Mouse (Mus musculus) skeletal muscle tissue, postnatal 0 days (tissue): ENCODE measurements around the gene Amdhd2. TPM values are rescaled to one million over a fixed set of nuclear protein-coding genes. Genes with fewer than 3 reads are reported as not detected.

Experiments used
- polyA plus RNA-seq: library from polyadenylated mRNA; unstranded; fragments of >200 nt; fragmentation: Nextera tagmentation; extraction: Ambion mirVana; gene quantifications from 2 replicates; pipeline ENCODE4 v1.2.1, GENCODE M21; 2015

Gene Amdhd2
- 20.6 and 22.1 TPM in 2 replicates for polyA plus RNA-seq

DNA sequence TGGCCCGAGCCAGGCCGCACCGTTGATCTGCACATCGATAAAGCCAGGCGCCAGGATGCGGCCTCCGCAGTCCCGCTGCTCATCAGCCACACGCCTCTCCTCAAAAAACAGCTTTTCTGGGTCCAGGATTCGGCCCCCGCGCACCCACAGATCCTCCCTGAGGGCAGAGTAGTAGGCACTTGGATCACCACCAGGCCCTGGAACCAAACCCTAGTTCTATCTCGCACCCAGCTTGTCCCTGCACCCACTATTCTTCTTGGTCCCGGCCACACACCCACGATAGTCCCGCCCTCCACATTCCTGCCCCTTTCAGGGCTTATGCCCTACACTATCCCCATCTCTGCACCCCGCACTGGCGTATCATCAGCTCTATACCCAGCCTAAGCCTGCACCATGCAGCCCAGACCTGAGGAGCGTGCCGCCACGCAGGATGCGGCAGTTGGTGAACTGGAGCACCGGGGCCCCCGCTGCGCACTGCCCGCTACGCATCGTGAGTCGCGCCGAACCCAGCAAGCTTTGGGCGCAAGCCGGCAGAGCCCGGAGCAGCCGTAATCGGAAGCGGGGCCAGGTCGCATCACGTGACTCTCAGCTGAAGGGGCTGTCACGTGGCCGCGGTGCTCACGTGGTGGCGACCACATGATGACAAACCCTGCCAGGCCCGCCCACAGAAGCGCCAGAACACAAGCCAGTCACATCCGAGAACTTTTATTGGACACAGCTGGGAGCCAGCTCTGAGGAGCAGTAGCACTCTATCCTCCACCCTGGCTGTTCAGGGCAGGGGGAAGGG is at the start of gene Amdhd2:
TSS of gene Amdhd2 (minus strand) at position 591 of the 787 bp plus-strand sequence.

DNA sequence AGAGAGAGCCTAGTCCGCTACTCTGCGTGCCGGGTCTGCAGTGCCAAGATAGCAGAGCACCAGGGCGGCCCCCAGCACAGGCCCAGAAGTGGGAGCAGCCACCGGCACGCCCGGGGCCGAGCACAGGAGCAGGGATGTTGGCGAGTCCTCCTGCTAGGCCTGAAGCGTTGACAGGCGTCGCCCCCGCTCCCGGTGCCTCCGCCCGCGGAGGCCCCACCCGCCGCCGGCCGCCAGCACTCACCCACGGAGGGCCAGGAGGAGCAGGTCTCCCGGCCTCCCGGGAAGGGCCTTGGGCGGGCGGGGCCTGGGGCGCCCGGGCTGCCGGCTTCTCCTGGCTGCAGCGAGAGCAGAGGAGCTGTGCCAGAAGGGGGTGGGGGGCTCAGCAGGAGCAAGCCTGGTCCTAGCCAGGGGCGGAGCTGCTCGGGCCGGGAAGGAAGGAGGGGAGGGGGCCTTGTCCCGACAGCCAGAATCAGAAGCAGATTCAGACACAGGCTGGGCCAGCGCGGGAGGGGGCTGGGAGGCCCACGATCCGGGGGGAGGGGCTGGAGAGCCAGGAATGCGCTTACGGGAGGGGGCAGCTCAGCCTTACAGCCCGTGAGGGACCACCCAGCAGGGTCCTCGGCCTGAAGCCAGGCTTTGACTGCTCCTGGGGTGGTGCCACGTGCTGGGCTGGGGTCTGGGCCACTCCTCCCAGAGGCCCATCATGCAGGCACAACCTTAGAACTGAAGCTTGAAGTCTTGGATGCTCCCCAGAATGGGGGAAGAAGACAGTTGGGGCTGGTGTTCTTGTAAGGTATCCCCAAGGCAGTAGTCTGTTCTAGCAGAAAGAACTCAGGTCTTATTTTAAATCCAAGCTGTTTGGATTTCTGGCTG is 45.7 kb upstream of the Amdhd2 start, which contains the start of gene Ntn3:
TSS of gene Ntn3 (minus strand) at position 489 of the 873 bp plus-strand sequence.

DNA sequence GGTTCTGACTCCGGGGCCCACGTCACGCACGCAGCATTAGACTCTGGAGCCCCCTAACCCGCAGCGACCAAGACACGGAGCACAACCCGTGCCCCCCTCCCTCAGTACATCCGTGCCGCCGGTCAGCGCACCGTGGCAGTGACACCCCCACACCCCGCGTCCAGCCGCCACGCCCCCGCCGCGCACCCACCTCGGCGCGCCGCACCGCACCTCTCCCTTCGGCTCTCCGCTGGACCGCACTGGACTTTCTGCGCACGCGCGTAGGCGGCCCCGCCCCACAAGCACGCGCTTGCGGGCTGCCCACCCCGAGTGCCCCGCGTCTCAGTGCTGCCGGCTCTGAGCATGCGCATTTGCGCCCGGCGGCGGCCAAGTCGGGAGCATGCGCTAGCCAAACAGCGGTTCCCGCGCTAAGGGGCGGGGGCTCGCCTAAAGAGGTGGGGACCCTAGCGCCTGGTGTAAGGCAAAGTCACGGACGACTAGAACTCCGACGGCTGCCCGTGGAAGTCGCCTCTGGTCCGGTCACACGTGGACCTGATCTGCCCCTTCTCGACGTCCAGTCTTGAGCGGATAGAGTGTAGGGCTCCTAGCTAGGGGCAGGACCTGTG is 41.8 kb upstream of the Amdhd2 start, which contains the start of gene Tbc1d24:
TSS of gene Tbc1d24 (minus strand) at position 279 of the 605 bp plus-strand sequence.

DNA sequence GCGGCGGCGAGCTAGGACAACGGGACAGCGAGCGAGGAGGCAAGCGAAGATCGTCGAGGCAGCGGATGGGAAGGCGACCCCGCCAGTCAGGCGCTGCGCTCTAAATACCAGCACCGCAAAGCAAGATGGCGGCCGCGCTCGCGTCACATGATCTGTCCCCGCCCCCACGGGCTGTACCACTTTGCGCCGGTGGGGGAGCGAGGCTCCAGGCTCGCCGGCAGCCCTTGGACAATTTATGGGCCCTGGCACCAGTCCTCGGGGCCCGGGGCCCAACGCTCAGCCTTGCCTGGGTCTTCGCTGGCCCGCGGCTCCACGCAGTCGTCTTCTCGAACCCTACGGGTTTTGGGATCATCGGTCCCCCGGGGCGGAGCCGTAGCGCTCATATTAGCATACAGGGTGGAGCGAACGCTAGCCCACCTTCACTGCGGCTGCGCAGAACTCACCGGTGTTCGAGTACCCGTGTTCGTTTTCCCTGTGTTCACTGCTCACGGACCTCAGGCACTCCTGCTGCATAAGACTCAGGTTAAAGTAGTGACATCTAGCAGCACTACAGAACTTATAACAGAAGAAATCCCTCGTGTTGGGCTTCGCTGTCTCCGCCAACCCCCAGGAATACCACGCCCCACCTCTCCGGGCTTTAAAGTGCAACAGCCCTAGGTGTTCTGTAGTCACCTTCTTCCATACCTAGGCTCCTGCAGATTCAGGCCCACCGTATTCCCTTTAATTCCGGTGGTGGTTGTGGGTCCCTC is 5.9 kb upstream of the Amdhd2 start, which contains the start of gene Atp6v0c:
TSS of gene Atp6v0c (minus strand) at position 386 of the 749 bp plus-strand sequence.

DNA sequence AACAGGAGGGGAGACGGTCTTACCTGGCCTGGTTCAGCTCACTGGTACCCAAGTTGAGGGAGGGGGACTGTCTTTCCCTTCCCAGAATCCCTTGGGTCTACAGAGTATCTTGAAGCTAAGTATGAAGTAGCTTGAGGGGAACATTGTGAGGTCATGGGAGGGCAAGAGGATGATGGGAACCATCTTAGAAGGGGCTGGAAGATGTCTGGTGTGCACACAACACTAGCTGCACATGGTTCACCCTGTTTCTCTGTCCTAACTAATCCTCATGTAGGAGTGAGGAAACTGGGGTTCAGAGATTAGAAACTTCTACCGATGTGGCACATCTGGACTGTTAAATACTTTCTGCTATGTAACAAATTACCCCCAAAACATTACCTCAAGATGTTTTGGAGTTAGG is 12.7 kb downstream of the Amdhd2 start, which contains the start of gene Pdpk1:
TSS of gene Pdpk1 (minus strand) at position 101 of the 400 bp plus-strand sequence.

Other genes with a start within 250 kb of the Amdhd2 start
- gene Dcpp3, start 246.3 kb downstream of the Amdhd2 start, polyA plus RNA-seq = not detected in 2 replicates
- gene Sbp, start 222.1 kb downstream of the Amdhd2 start, polyA plus RNA-seq = not detected in 2 replicates
- not detected in 2 replicates for gene Sbpl, start 208.5 kb downstream of the Amdhd2 start, polyA plus RNA-seq
- not detected in 2 replicates for gene Prss30, start 183.2 kb downstream of the Amdhd2 start, polyA plus RNA-seq
- not detected in 2 replicates for gene Prss22, start 165.7 kb downstream of the Amdhd2 start, polyA plus RNA-seq
- gene Prss27, start 125.6 kb downstream of the Amdhd2 start, polyA plus RNA-seq = 0.13 TPM in 1 of 2 replicates, not detected in the other
- gene Kctd5, start 90.3 kb downstream of the Amdhd2 start, polyA plus RNA-seq = 26.5 and 30.3 TPM in 2 replicates
- gene Pdpk1, start 12.8 kb downstream of the Amdhd2 start, polyA plus RNA-seq = 46.0 and 57.2 TPM in 2 replicates
- gene Atp6v0c, start 5.9 kb upstream of the Amdhd2 start, polyA plus RNA-seq = 366 and 377 TPM in 2 replicates
- gene Tbc1d24, start 41.8 kb upstream of the Amdhd2 start, polyA plus RNA-seq = 2.4 and 3.2 TPM in 2 replicates
- 1.9 and 2.1 TPM in 2 replicates for gene Ntn3, start 45.8 kb upstream of the Amdhd2 start, polyA plus RNA-seq
- gene Tedc2, start 57.1 kb upstream of the Amdhd2 start, polyA plus RNA-seq = 3.7 and 4.5 TPM in 2 replicates
- gene Ccnf, start 87.7 kb upstream of the Amdhd2 start, polyA plus RNA-seq = 8.0 and 9.4 TPM in 2 replicates
- gene Abca17, start 187.3 kb upstream of the Amdhd2 start, polyA plus RNA-seq = not detected in 2 replicates
- gene Abca3, start 188.2 kb upstream of the Amdhd2 start, polyA plus RNA-seq = 4.2 and 5.4 TPM in 2 replicates